Mouse (Mus musculus) adrenal gland, adult 18-20 months (tissue): Measurements from ENCODE around the gene Zfp553. TPM values are rescaled to one million over a fixed set of nuclear protein-coding genes. Genes with fewer than 3 reads are reported as not detected.

ENCODE experiments used
- DNase-seq, 2 experiments: peaks; one replicate each; pipeline ENCODE4 v3.0.0; 2021 to 2022; ENCODE audit warnings: low spot score in 2 of 2
- total RNA-seq, 2 experiments: library from RNA; stranded (reverse); gene quantifications; 1 replicate in 1 of 2; 2 replicates in 1 of 2; pipeline ENCODE4 v1.2.3; 2021

The Zfp553 gene
- total RNA-seq, 2 experiments from 2014 or later: 12.6 to 14.8 TPM

DNA sequence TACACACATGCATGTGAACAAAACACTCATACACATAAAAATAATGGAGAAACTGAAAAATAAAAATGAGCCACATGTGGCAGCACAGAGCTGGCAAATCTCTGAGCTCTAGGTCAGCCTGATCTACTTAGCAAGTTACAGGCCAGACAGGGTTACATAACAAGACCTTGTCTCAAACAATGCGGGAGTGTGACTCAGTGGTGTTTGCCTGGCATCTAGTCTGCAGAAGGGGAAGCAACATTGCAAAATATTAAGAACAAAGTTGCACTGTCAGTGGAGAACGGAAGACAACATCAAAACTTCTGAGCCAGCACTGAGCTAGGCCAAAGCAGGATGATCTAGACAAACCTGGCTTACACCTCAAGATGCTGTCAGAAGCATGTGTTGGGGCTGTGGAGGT lies 37.4 kb downstream of the Zfp553 start:
- no peak for DNase-seq

DNA sequence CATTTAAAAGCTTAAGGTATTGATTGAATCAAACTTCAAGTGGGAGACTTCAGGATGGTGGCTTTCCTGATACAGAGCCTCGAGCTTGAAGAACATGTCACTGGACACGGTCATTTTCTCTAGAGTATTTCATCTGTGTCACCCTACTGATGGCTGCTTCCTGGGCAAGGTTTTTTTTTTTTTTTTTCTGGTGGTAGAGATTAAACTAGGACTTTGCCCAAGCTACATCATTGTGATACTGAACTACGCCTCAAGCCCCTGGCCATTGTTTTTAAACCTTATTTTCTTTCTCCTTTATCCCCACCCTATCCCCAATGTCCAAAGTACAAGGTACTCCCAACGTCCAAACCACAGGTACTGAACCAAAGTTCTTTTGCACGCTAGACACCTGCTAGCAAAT lies 37.8 kb downstream of the Zfp553 start:
- no peak for DNase-seq

DNA sequence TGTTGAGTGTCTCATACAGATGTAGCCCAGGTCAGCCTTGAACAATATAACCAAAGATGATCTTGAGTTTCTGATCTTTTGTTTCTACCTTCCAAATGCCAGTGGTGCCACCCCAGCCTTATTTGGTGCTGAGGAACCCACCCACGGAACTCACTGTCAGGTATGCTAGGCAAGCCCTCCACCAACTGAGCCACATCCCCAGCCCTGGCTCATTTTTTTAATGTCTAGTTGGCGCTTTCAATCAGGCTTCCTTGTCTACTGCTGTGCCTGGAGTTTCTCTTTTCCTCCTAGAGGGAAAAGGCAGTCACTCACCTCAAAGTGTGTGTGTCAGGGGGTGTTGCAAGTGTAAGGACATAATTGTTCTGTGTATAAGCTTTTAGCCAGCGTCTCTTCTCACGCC lies 38.2 kb downstream of the Zfp553 start:
- DNase-seq: no peak

DNA sequence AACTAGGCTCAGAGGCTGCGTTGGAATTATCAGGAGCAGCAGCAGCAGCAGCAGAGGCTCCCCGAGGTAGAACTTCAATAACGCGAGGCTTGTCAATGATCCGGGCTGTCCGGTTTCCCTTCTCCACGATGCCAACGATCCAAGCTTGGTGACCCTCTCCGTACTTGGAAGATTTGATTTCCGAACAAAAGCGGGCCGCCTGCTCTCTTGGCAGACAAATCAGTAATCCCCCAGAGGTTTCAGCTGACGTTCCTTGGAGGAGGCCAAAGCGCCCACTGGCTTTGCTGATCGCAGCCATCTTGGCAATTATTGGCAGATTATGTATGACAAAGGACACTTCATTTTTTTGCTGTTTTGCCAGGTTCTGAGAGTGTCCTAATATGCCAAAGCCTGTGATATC lies 39.7 kb downstream of the Zfp553 start:
- DNase-seq: no peak

DNA sequence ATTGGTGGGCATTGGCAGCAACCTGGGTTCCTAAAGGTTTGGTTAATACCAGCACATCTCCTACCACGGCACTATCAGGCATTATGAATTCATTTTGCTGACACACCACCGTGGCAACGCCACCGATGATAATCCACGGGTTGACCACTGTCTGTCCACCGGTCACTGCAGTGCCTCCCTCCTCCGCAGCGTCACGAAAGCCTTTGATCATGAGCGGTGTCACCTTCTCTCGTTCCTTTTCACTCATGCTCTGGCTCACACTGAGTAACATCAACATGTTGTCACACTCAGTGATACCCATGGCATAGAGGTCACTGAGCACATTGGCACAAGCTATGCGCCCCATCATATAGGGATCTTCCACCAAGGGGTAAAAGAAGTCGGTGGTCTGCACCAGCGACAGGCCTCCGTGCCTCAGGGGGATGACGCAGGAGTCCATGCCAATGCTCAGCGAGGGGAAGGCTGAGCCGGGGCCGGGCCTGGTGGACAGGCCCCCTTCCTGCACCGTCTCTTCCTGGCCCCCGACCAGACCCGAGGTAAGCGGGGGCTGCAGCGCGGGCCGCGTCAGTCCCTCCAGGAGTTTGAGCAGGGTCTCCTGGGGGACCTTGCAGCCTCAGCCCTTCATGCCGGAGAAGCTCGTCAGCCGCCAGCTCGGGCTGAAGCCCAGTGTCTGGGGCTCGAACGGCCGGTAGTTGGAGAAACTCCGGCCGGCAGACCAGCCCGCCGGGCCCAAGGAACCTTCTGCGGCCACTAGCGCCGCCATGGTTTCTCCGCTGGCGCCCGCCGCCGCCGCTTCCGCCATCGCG lies 40.5 kb downstream of the Zfp553 start:
- no peak for DNase-seq

DNA sequence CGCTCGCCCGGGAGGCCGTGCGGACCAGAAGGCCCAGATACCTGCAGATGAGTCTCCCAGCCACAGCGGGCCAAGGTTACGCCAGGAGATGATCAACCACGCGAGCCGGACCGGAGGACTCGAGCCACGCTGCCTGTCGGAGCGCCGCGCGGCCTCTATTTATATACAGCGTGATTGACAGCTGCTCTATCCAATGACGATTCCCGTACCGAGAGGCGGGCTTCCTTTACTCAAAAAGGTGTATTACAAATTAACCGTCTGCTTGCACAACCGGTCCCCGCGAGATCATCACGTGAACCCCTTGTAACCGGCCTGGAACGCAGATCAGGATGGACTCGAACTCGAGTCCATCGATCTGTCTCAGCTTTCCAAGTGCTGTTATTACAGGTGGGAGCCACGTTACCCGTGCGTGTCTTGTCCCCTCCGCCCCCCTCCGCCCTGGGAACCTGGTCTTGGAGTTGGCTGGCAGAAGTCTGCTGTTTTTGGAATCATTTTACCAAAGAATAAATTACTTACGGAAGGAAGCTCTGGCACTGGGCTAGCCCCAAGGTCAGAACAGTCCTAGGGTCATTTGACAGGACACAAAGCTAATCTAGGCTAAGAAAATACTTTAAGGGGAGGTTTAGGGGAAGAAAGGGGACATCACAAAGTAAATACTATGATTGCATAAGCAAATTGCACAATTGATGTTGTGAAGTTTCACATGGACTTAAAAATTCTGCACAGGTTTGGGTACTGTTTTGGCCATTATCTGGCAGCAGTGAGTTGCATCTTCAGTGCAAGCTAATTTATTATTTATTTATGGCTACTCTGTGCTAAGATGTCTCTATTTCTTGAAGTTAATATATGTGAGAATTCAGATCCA lies 41.3 kb downstream of the Zfp553 start, which contains the start of gene Sephs2:
TSS of gene Sephs2 (minus strand) at position 131 of the 865 bp plus-strand sequence.
- DNase-seq: peak; percentile 93 to 97

DNA sequence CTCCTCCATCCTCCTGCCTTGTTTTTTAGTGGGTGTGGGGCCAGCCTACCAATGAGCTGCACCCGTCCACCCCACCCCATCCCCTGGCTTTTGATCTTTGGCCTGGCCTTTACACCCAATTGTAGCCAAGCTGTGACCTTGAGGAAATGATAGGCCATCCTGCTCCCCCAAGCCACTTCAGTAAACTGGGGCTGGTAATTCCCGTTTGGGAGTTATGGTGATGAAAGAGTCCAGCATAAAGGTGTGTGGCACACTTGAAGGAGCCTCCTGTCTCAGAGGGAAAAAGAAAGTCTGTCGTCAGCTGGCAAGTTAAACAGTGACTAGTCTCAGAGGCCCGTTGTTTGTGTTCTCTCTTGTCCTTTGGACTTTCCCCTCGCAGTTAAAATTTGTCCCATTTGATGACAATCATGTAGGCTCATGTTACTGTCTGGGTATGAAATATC lies 43.7 kb downstream of the Zfp553 start:
- DNase-seq: no peak

DNA sequence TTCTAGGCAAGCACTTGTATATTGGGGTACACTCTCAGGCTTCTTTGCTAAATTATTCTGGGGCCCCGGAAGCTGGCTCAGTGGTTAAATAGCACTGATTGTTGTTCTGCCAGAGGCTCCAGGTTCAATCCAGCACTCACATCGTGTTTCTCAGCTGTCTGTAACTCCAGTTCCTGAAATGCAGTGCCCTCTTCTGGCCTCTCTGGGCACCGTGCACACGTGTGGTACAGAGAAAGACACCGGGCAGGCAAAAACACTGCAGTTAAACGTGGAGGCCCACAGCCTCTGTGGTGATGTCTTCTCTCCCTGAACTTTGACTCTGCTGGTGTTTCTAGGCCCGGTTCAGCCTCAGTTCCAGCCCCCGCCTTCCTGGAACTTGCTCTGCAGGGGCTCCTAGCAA lies 45.5 kb downstream of the Zfp553 start:
- DNase-seq: peak in 1 of 2 experiments; percentile 35

DNA sequence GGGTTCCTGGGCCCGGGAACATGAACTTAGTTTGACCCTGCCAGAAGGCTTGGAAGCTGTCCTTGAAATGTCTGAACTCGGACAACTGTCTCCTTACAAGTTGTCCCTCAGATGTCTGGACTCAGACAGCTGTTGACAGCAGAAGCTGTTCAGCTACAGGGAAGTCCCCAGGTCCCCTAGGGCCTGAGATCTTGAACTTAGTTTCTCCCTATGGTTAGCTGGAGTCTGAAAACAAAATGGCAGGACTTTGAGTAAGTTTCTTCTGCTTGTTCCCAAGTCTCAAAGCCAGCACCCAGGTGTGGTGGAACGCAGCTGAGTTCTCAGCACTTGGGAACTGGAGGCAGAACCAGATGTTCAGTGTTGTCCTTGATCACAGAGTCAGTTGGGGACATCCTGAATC lies 47.2 kb downstream of the Zfp553 start:
- DNase-seq: no peak

DNA sequence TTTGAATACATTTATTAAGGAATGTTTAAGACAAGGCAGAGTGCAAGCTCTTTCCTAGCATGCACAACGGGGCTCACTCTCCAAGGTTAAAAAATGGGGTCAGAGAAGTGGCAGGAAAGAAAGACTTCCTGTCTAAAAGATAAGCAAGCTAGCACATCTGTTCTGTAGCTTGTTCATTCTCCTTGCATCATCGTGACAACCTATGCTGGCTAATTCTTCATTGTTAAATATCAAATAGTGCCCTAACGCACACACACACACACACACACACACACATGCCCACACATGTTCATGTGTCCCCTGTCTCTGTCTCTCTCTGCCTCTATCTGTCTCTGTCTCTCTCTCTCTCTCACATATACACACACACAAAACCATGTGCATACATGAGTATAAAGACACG lies 48.3 kb downstream of the Zfp553 start:
- no peak for DNase-seq

DNA sequence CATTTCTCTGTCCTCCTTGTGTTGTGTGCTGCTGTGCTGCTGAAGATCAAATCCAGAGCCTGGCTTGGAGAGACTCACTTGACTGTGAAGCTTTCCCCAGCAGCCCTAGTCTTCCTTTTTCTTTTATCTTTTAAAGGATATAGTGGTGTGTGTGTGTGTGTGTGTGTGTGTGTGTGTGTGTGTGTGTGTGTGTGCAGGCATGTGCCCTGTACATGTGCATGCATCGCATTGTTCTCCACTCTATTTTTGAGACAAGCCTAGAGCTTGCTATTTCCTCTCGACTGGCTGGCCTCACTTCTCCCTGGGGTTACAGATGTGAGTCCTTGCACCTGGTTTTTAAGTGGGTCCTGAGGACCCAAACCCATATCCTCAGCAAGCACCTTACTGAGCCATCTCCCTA lies 49.3 kb downstream of the Zfp553 start:
- DNase-seq: no peak

DNA sequence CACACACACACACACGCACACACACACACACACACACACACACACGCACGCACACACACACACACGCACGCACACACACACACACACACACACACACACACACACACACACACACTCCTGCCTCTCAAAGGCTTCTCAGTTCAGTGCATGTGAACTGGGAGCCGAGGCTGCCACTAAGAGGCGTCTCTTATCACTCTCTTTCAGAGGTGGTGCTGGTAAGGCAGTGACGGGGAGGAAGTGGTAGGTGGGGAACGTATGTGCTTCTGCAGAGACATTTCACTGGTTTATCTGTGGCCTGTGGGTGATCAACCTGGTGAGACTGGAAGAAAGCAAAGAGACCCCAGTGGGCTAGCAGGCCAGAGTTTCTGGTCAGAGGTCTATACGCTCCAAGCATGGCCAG lies 52.3 kb downstream of the Zfp553 start:
- no peak for DNase-seq

Other genes starting within 250 kb of the Zfp553 start
- gene Mvp, start 218.4 kb upstream of the Zfp553 start, total RNA-seq: 100 to 1,000 TPM in 1 of 2 experiments, 10 to 100 TPM in 1; 92.6 to 135 TPM
- 1 to 10 TPM; 1.3 to 3.0 TPM for gene Pagr1b, start 216.6 kb upstream of the Zfp553 start, total RNA-seq
- gene Pagr1a, start 215.7 kb upstream of the Zfp553 start, total RNA-seq: 10 to 100 TPM in 1 of 2 experiments, 1 to 10 TPM in 1; 5.5 to 16.5 TPM
- 10 to 100 TPM; 12.9 to 27.0 TPM for gene Gm42742, start 212.0 kb upstream of the Zfp553 start, total RNA-seq
- 1 to 10 TPM; 3.7 to 4.4 TPM for gene Prrt2, start 211.8 kb upstream of the Zfp553 start, total RNA-seq
- 100 to 1,000 TPM in 1 of 2 experiments, 10 to 100 TPM in 1; 86.0 to 132 TPM for gene Maz, start 206.0 kb upstream of the Zfp553 start, total RNA-seq
- 1 to 10 TPM; 1.7 to 2.4 TPM for gene Kif22, start 190.6 kb upstream of the Zfp553 start, total RNA-seq
- gene Zg16, start 145.7 kb upstream of the Zfp553 start, total RNA-seq: not detected
- gene AI467606, start 141.7 kb upstream of the Zfp553 start, total RNA-seq: 1 to 10 TPM in 1 of 2 experiments, under 1 TPM in 1; 0.96 to 1.6 TPM
- gene Qprt, start 110.8 kb upstream of the Zfp553 start, total RNA-seq: under 1 TPM; 0.30 to 0.51 TPM
- gene Spn, start 95.2 kb upstream of the Zfp553 start, total RNA-seq: 1 to 10 TPM in 1 of 2 experiments, under 1 TPM in 1; 0.89 to 1.3 TPM
- gene Cd2bp2, start 37.0 kb upstream of the Zfp553 start, total RNA-seq: 10 to 100 TPM; 51.6 to 62.3 TPM
- 10 to 100 TPM; 43.3 to 47.5 TPM for gene Tbc1d10b, start 24.6 kb upstream of the Zfp553 start, total RNA-seq
- 10 to 100 TPM in 1 of 2 experiments, under 1 TPM in 1; 0.66 to 16.3 TPM for gene Mylpf, start 24.2 kb upstream of the Zfp553 start, total RNA-seq
- 1 to 10 TPM; 7.8 to 8.7 TPM for gene Sept1, start 69 bp downstream of the Zfp553 start, total RNA-seq
- 10 to 100 TPM; 23.6 to 29.6 TPM for gene Zfp771, start 11.2 kb downstream of the Zfp553 start, total RNA-seq
- gene Dctpp1, start 27.6 kb downstream of the Zfp553 start, total RNA-seq: 10 to 100 TPM; 27.9 to 29.5 TPM
- 10 to 100 TPM; 86.4 to 88.8 TPM for gene Sephs2, start 41.0 kb downstream of the Zfp553 start, total RNA-seq
- gene Itgal, start 63.2 kb downstream of the Zfp553 start, total RNA-seq: 1 to 10 TPM; 1.7 to 4.0 TPM
- gene Zfp768, start 112.5 kb downstream of the Zfp553 start, total RNA-seq: 10 to 100 TPM; 26.8 to 34.5 TPM
- gene Zfp747, start 143.0 kb downstream of the Zfp553 start, total RNA-seq: 10 to 100 TPM; 10.4 to 13.0 TPM
- gene 9130019O22Rik, start 154.1 kb downstream of the Zfp553 start, total RNA-seq: 1 to 10 TPM; 4.1 to 5.0 TPM
- 1 to 10 TPM; 8.2 to 8.4 TPM for gene E430018J23Rik, start 160.6 kb downstream of the Zfp553 start, total RNA-seq
- gene Zfp764, start 173.8 kb downstream of the Zfp553 start, total RNA-seq: 1 to 10 TPM; 6.6 to 6.9 TPM
- gene Zfp688, start 189.0 kb downstream of the Zfp553 start, total RNA-seq: 10 to 100 TPM in 1 of 2 experiments, 1 to 10 TPM in 1; 9.9 to 11.4 TPM
- 1 to 10 TPM; 3.9 to 4.1 TPM for gene Zfp689, start 216.1 kb downstream of the Zfp553 start, total RNA-seq
- gene Prr14, start 226.6 kb downstream of the Zfp553 start, total RNA-seq: 10 to 100 TPM; 42.7 to 56.1 TPM
- 10 to 100 TPM; 67.2 to 81.1 TPM for gene Fbrs, start 246.1 kb downstream of the Zfp553 start, total RNA-seq